Mouse (Mus musculus): ENCODE results near the gene Adam11. TPM values are rescaled to one million over a fixed set of nuclear protein-coding genes. Genes with fewer than 3 reads are reported as not detected.

The Adam11 gene
- polyA plus RNA-seq, 1 experiment from 2014 or later = 8.1 TPM

DNA sequence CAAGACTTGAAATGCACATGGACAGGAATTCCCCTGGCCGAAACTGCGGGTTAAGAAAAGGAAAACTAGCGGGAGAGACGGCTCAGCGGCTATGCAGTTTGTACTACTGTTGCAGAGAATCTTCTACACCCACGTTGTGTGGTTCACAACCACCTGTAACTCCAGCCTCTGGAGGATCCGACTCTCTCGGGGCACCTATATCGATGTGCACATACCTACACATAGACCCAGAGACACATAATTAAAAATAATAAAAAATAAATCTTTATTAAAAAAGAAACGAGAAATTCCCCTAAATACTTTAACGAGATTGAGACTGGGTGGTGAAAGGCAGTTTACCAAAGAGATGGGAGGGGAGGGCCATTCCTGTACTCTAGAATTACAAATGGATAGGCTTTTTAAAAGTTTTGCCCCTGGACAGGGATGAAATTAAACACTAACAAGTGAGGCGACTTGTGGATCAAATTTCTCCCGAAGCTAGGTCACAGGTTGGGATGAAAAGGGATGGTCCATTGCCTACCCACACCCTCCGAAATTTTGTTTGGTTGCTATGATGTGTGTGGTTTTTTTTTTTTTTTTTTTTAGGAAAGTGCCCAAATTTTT lies 58.6 kb downstream of the Adam11 start:
- peak; percentile 8; the same call in 1 of the 2 replicates for ATAC-seq (ENCODE audit: low read depth)
- Histone ChIP-seq H3K4me1 (ENCODE audit: control insufficient read depth, insufficient read depth, low read length) (peaks cover 17% of the 10 kb centered on the region), H3K36me3 (ENCODE audit: control insufficient read depth, insufficient read depth, low read length) (no peaks in the 10 kb centered on the region), H3K27ac (replicated peaks; ENCODE audit: low read depth, low read length) (peak overlapping the region; percentile 99), H3K4me2 (ENCODE audit: low read depth, low read length) (peak overlapping the region; percentile 82), H3K9ac (ENCODE audit: low read depth, low read length) (peak overlapping the region; percentile 99), H3K4me3 (ENCODE audit: low read depth, low read length) (peak overlapping the region; percentile 92), H3K9me3 (ENCODE audit: control insufficient read depth, low read length) (no peaks in the 10 kb centered on the region), H3K27me3 (replicated peaks; ENCODE audit: control insufficient read depth, insufficient read depth, low read length) (no peaks in the 10 kb centered on the region; the same call in none of the 2 replicates)
- 3% methylated on average over 14 of the region's 14 CpGs for WGBS
- DNase-seq (ENCODE audit: low spot score) = no peak

- no peaks in the 10 kb centered on the region; the same call in none of the 2 replicates for H3K27me3 ChIP-seq (replicated peaks; ENCODE audit: control insufficient read depth, insufficient read depth, low read length)
- no peak overlapping the region for H3K9ac ChIP-seq (ENCODE audit: low read depth, low read length)
- H3K9me3 ChIP-seq (ENCODE audit: control insufficient read depth, low read length) = no peaks in the 10 kb centered on the region
- DNase-seq (ENCODE audit: low spot score) (no peak), ATAC-seq (ENCODE audit: low read depth) (no peak)
- no peak overlapping the region for H3K27ac ChIP-seq (replicated peaks; ENCODE audit: low read depth, low read length)
- no peak overlapping the region for H3K4me3 ChIP-seq (ENCODE audit: low read depth, low read length)
- no peak overlapping the region for H3K4me2 ChIP-seq (ENCODE audit: low read depth, low read length)
- 15% methylated on average over 3 of the region's 3 CpGs for WGBS
- peaks cover 17% of the 10 kb centered on the region for H3K4me1 ChIP-seq (ENCODE audit: control insufficient read depth, insufficient read depth, low read length)
- H3K36me3 ChIP-seq (ENCODE audit: control insufficient read depth, insufficient read depth, low read length) = no peaks in the 10 kb centered on the region
Measured at GRCm38 (mm10) chr11:102820432-102820831, 59.2 kb downstream of the Adam11 start.

DNA sequence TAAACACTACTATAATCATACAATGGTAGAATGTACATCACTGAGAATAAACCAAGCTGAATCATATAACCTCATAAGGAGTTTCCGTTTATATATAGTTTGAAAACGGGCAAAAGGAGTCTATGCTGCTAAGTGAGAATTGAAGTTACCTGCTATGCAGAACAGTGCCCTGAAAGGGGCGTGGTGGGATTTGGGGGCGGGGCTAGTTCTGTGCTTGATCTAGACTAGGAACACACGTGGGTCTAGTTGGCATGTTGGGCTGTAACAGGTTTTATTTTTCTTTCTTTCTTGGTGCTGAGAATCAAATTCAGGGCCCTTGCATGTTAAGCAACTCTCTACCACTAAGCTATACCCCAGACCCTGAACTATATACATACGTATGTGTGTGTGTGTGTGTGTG lies 60.0 kb downstream of the Adam11 start:
- Histone ChIP-seq H3K4me1 (ENCODE audit: control insufficient read depth, insufficient read depth, low read length) (peaks cover 11% of the 10 kb centered on the region), H3K27me3 (replicated peaks; ENCODE audit: control insufficient read depth, insufficient read depth, low read length) (no peaks in the 10 kb centered on the region; the same call in none of the 2 replicates), H3K9me3 (ENCODE audit: control insufficient read depth, low read length) (no peaks in the 10 kb centered on the region), H3K4me3 (ENCODE audit: low read depth, low read length) (no peak overlapping the region), H3K4me2 (ENCODE audit: low read depth, low read length) (no peak overlapping the region), H3K9ac (ENCODE audit: low read depth, low read length) (no peak overlapping the region), H3K36me3 (ENCODE audit: control insufficient read depth, insufficient read depth, low read length) (no peaks in the 10 kb centered on the region), H3K27ac (replicated peaks; ENCODE audit: low read depth, low read length) (no peak overlapping the region)
- no peak for ATAC-seq (ENCODE audit: low read depth)
- 44% methylated on average over 6 of the region's 6 CpGs for WGBS
- DNase-seq (ENCODE audit: low spot score) = no peak

DNA sequence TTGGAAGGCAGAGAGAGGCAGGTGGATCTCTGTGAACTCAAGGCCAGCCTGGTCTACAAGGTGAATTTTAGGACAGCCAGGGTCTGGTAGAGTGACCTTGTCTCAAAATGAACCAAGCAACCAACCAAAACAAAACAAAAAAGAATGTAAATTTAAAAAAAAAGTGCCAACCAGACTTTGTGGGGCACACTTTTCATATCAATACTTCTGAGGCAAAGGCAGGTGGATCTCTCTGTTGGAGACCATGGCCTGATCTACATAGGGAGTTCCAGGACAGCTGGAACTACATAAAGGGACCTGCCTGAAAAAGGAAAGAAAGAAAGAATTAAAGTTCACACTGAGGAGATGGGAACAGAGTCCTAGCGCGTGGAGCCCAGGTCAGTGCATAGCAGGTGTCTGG lies 65.2 kb downstream of the Adam11 start:
- ATAC-seq (ENCODE audit: low read depth) (no peak), DNase-seq (ENCODE audit: low spot score) (no peak)
- Histone ChIP-seq H3K4me3 (ENCODE audit: low read depth, low read length) (no peak overlapping the region), H3K27ac (replicated peaks; ENCODE audit: low read depth, low read length) (no peak overlapping the region), H3K9me3 (ENCODE audit: control insufficient read depth, low read length) (no peaks in the 10 kb centered on the region), H3K27me3 (replicated peaks; ENCODE audit: control insufficient read depth, insufficient read depth, low read length) (no peaks in the 10 kb centered on the region; the same call in none of the 2 replicates), H3K4me2 (ENCODE audit: low read depth, low read length) (no peak overlapping the region), H3K36me3 (ENCODE audit: control insufficient read depth, insufficient read depth, low read length) (no peaks in the 10 kb centered on the region), H3K9ac (ENCODE audit: low read depth, low read length) (no peak overlapping the region), H3K4me1 (ENCODE audit: control insufficient read depth, insufficient read depth, low read length) (no peaks in the 10 kb centered on the region)
- WGBS = 76% methylated on average over 2 of the region's 2 CpGs

DNA sequence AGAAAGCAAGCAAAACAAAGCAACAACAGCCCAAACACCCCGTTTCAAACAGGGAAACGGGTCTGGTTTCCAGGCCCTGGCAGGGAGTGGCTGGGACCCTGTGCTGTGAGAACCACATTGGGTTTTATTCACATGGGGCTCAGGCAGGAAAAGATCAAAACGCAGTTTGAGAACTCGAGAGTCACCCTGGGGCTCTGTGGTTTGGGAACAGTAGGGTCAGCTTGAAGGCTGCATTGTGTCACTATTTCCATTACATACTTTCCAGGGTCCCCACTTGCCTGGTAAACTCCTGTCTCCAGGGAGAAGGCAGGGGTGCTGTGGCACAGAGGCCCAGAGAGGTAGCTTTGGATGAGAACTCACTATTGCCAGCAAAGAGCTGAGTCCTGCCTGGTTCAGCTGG lies 65.9 kb downstream of the Adam11 start:
- H3K4me3 ChIP-seq (ENCODE audit: low read depth, low read length) = no peak overlapping the region
- H3K27me3 ChIP-seq (replicated peaks; ENCODE audit: control insufficient read depth, insufficient read depth, low read length) = no peaks in the 10 kb centered on the region; the same call in 1 of the 2 replicates
- H3K4me2 ChIP-seq (ENCODE audit: low read depth, low read length) = no peak overlapping the region
- no peak for ATAC-seq (ENCODE audit: low read depth)
- H3K9me3 ChIP-seq (ENCODE audit: control insufficient read depth, low read length) = no peaks in the 10 kb centered on the region
- no peak for DNase-seq (ENCODE audit: low spot score)
- no peak overlapping the region for H3K27ac ChIP-seq (replicated peaks; ENCODE audit: low read depth, low read length)
- H3K9ac ChIP-seq (ENCODE audit: low read depth, low read length) = 0 out of 2 replicates have a peak overlapping the region, but pooled peaks have one; percentile 16
- H3K36me3 ChIP-seq (ENCODE audit: control insufficient read depth, insufficient read depth, low read length) = no peaks in the 10 kb centered on the region
- H3K4me1 ChIP-seq (ENCODE audit: control insufficient read depth, insufficient read depth, low read length) = no peaks in the 10 kb centered on the region
- 28% methylated on average over 4 of the region's 4 CpGs for WGBS

Other genes with a start within 250 kb of the Adam11 start
- gene Gpatch8, start 205.0 kb upstream of the Adam11 start, polyA plus RNA-seq (2014; fragmentation: Nextera tagmentation; extraction: Ambion mirVana) = 36.1 and 41.2 TPM in 2 replicates
- 9.5 and 15.7 TPM in 2 replicates for gene Gm11627, start 182.0 kb upstream of the Adam11 start, polyA plus RNA-seq (2014; fragmentation: Nextera tagmentation; extraction: Ambion mirVana)
- gene Fzd2, start 157.0 kb upstream of the Adam11 start, polyA plus RNA-seq (2014; fragmentation: Nextera tagmentation; extraction: Ambion mirVana) = 41.7 and 48.9 TPM in 2 replicates
- 0.95 and 1.3 TPM in 2 replicates for gene Meioc, start 97.7 kb upstream of the Adam11 start, polyA plus RNA-seq (2014; fragmentation: Nextera tagmentation; extraction: Ambion mirVana)
- gene Ccdc43, start 63.7 kb upstream of the Adam11 start, polyA plus RNA-seq (2014; fragmentation: Nextera tagmentation; extraction: Ambion mirVana) = 41.1 and 47.9 TPM in 2 replicates
- gene Gjc1, start 58.3 kb downstream of the Adam11 start, polyA plus RNA-seq (2014; fragmentation: Nextera tagmentation; extraction: Ambion mirVana) = 46.0 and 49.6 TPM in 2 replicates
- gene Higd1b, start 74.4 kb downstream of the Adam11 start, polyA plus RNA-seq (2014; fragmentation: Nextera tagmentation; extraction: Ambion mirVana) = 0.79 and 1.3 TPM in 2 replicates
- gene Eftud2, start 119.5 kb downstream of the Adam11 start, polyA plus RNA-seq (2014; fragmentation: Nextera tagmentation; extraction: Ambion mirVana) = 130 and 154 TPM in 2 replicates
- 1.0 and 2.3 TPM in 2 replicates for gene Ccdc103, start 119.8 kb downstream of the Adam11 start, polyA plus RNA-seq (2014; fragmentation: Nextera tagmentation; extraction: Ambion mirVana)
- gene Fam187a, start 123.7 kb downstream of the Adam11 start, polyA plus RNA-seq (2014; fragmentation: Nextera tagmentation; extraction: Ambion mirVana) = not detected in 2 replicates
- gene Gfap, start 139.5 kb downstream of the Adam11 start, polyA plus RNA-seq (2014; fragmentation: Nextera tagmentation; extraction: Ambion mirVana) = 0.31 and 0.45 TPM in 2 replicates
- gene Kif18b, start 163.7 kb downstream of the Adam11 start, polyA plus RNA-seq (2014; fragmentation: Nextera tagmentation; extraction: Ambion mirVana) = 6.6 and 7.0 TPM in 2 replicates
- 1.8 and 2.7 TPM in 2 replicates for gene C1ql1, start 185.2 kb downstream of the Adam11 start, polyA plus RNA-seq (2014; fragmentation: Nextera tagmentation; extraction: Ambion mirVana)